Mouse (Mus musculus) adrenal gland, postnatal 25 days (tissue): Measurements from ENCODE around the gene Ccdc18. TPM values are rescaled to one million over a fixed set of nuclear protein-coding genes. Genes with fewer than 3 reads are reported as not detected.
"Not testable (repeated sequence)": the region's sequence is repeated elsewhere in the genome, so short reads cannot be mapped to it uniquely, and the experiment has no call there.

Source experiments
- DNase-seq: peaks from one replicate; pipeline ENCODE4 v3.0.0; 2021; ENCODE audit warnings: mixed read lengths
- total RNA-seq: library from RNA; stranded (reverse); gene quantifications from 2 replicates; pipeline ENCODE4 v1.2.3, GENCODE M21; 2021

Ccdc18 gene
- total RNA-seq, 1 experiment from 2014 or later, result 1.2 TPM

- no peak for DNase-seq
Observed at GRCm38 (mm10) chr5:108262722-108263121, 130.0 kb downstream of the Ccdc18 start.

DNA sequence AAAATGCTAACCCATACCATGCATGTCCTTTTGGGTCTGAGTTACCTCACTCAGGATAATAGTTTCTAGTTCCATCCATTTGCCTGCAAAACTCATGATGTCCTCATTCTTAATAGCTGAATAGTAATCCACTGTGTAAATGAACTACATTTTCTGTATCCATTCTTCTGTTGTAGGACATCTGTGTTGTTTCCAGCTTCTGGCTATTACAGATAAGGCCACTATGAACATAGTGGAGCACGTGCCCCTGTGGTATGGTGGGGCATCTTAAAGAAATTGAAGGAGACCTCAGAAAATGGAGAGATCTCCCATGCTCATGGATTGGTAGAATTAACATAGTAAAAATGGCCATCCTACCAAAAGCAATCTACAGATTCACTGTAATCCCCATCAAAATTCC lies 131.1 kb downstream of the Ccdc18 start:
- DNase-seq, result not testable (repeated sequence)

DNA sequence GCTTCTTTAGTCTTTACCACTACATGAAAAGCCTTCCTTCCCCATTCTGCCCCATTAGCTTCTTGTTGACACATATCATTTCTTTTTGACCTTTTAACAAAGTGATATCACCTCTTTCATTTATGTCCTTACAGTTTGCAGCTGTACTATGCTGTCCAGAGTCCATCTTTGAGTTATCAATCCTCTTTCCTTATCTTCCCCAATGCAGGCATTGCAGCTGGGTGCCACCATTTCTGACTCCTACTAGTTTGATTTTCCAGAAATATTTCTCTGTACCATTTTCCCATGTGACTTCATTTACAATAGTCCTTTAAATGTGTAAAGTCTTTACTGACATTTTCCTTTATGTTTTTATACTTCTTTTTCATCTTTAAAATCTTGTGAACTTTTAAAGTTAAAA lies 134.3 kb downstream of the Ccdc18 start:
- DNase-seq, result no peak

DNA sequence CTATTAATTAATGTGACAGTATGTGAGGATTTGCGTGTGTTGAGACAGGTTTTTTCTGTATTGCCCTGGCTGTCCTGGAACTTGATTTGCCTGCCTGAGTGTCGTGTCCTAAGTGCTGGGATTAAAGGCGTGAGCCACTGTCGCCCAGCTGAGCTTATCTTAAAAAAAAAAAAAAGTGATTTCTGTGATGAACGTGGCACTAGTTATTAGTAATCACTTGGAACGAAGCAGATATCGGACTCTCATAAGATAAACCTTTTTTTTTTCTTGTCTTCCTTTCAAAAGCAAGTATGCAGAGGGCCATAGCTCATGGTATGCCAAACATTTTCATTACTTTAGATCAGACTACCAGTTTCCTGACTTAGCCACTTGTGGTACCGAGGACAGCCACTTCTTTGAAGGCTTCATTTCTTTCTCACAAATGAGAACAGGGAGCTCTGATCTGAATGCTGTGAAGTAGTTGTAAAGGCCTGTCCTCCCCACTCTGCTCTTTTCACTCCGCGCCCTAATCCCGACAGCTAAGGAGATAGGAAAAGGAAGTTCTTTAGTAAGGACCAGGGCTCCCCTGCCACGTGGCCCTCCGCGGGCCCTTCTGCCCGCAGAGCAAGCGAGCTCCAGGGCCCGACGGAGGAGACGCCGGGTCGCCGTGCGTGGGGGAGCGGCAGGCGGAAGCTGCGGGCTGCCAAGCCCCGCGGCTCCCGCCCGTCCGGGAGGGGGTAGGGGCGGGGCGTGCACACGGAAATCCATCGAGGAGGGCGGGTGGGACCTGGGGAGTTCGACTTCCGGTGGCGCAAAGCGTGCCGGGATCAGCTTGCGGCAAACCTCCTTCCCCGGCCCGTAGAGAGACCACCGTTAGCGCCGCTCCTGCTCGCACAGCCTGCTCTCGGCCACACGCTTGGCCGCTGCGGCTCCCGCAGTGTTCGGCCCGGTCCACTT lies 135.7 kb downstream of the Ccdc18 start, which contains the start of gene Dr1:
TSS of gene Dr1 (plus strand) at position 771 of the 936 bp plus-strand sequence.
- DNase-seq, result peak; percentile 90

- peak; percentile 4 for DNase-seq
Observed at GRCm38 (mm10) chr5:108269063-108269810, 136.6 kb downstream of the Ccdc18 start.

- DNase-seq, result no peak
Observed at GRCm38 (mm10) chr5:108269811-108270151, 137.1 kb downstream of the Ccdc18 start.

GRCm38 (mm10) chr5:108270415-108270814 lies 137.7 kb downstream of the Ccdc18 start:
- no peak for DNase-seq

GRCm38 (mm10) chr5:108271345-108271744 lies 138.7 kb downstream of the Ccdc18 start:
- DNase-seq, result not testable (repeated sequence)

Other genes starting within 250 kb of the Ccdc18 start
- 71.3 and 77.7 TPM in 2 replicates for gene Rpl5, start 232.4 kb upstream of the Ccdc18 start, total RNA-seq
- gene Fam69a, start 145.8 kb upstream of the Ccdc18 start, total RNA-seq, result 4.4 and 4.6 TPM in 2 replicates
- 29.3 and 35.1 TPM in 2 replicates for gene Mtf2, start 67.2 kb upstream of the Ccdc18 start, total RNA-seq
- 38.6 and 40.8 TPM in 2 replicates for gene Tmed5, start 255 bp upstream of the Ccdc18 start, total RNA-seq
- gene Dr1, start 136.0 kb downstream of the Ccdc18 start, total RNA-seq, result 31.9 and 35.2 TPM in 2 replicates
- gene Pigg, start 179.7 kb downstream of the Ccdc18 start, total RNA-seq, result 12.1 and 13.8 TPM in 2 replicates
- gene Gm42517, start 235.0 kb downstream of the Ccdc18 start, total RNA-seq, result 1.8 and 2.0 TPM in 2 replicates